Mouse (Mus musculus): ENCODE measurements at regions not wholly inside any gene's neighbourhood (a gene's known extent, or its start where the extent isn't known, plus 50 kb on each side); places are given as distances from the start of the nearest gene placed in this dataset.

DNA sequence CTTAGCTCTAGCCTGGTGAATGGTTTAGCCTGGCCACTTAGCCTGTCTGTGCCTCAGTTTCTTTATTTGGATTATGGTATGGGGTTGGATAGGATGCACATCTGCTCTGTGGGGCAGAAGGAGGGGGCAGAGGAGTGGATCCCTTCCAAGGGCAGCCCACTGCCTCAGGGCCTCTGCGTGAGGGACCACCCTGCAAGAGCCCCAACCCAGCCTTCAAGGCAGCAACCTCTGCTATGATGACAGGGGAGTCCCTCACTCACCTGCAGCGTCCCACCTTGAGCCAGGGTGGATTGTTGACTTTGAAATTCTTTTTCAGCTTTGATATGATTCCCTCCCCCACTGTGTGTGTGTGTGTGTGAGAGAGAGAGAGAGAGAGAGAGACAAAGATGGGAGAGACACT, 65.8 kb downstream of the Tfap2c start:
- TF ChIP-seq CTCF (IDR thresholded peaks at IDR 0.05; ENCODE audit: borderline replicate concordance, insufficient read depth, low read length) (no peak), POLR2A (IDR thresholded peaks at IDR 0.05; ENCODE audit: low read depth, low read length) (no peak)
